Comparison of ENCODE assay signal across 8 mouse cellular contexts in genomic region chrX:105167217-105167616, GRCm38 (mm10). TPM values are rescaled to one million over a fixed set of nuclear protein-coding genes. Genes with fewer than 3 reads are reported as not detected.
DNase-seq lines count a peak whose midpoint lies in the region; ATAC-seq and TF ChIP-seq lines count a peak whose summit lies in the region.
"Had no signal": no experiment of that assay in that cellular context is flagged by ENCODE, and none has a peak within 500 bp of the region (broad histone marks: within the 10 kb centered on the region; RNA-seq: fewer than 3 reads in every experiment).

No protein-coding gene starts in this region.

- no peaks in the 10 kb centered on the region for H3K36me3 ChIP-seq in intestine, postnatal 0 days (ENCODE audit: control insufficient read depth, insufficient read depth)
- no peaks in the 10 kb centered on the region for H3K36me3 ChIP-seq in intestine, embryonic 15.5 days

- ATAC-seq in intestine, postnatal 0 days: no peak
- no peak for ATAC-seq in intestine, embryonic 15.5 days
- ATAC-seq in CD4-positive, CD25-positive, alpha-beta regulatory T cell, adult 4 months: peak; percentile 81
- peak; percentile 81 for ATAC-seq in activated CD4-positive, CD25-positive, alpha-beta regulatory T cell, adult 4 months
- ATAC-seq in megakaryocyte progenitor cell, adult 5-6 weeks (replicated peaks; ENCODE audit: poor library complexity): peak; percentile 85

- DNase-seq in ovary, postnatal 10 days (ENCODE audit: low spot score): no peak
- DNase-seq in adrenal gland, postnatal 25 days: no peak
- DNase-seq: kidney, postnatal 10 days had no signal

- no peaks in the 10 kb centered on the region for H3K9me3 ChIP-seq in intestine, postnatal 0 days (ENCODE audit: control insufficient read depth)
- H3K9me3 ChIP-seq in intestine, embryonic 15.5 days: no peaks in the 10 kb centered on the region

- H3K4me1 ChIP-seq in intestine, postnatal 0 days (replicated peaks; ENCODE audit: control insufficient read depth, insufficient read depth, low read length): no peaks in the 10 kb centered on the region
- no peaks in the 10 kb centered on the region for H3K4me1 ChIP-seq in intestine, embryonic 15.5 days (replicated peaks)

- H3K4me3 ChIP-seq in intestine, postnatal 0 days (ENCODE audit: low read depth, low read length): no peak overlapping the region
- H3K4me3 ChIP-seq in intestine, embryonic 15.5 days (replicated peaks): no peak overlapping the region

- no peak overlapping the region for H3K4me2 ChIP-seq in intestine, postnatal 0 days (replicated peaks; ENCODE audit: low read depth)
- no peak overlapping the region for H3K4me2 ChIP-seq in intestine, embryonic 15.5 days (replicated peaks)

- H3K27ac ChIP-seq in intestine, postnatal 0 days (ENCODE audit: low read depth, low read length): no peak overlapping the region
- no peak overlapping the region for H3K27ac ChIP-seq in intestine, embryonic 15.5 days

- no peak overlapping the region for H3K9ac ChIP-seq in intestine, postnatal 0 days (ENCODE audit: low read depth, low read length)
- H3K9ac ChIP-seq in intestine, embryonic 15.5 days: no peak overlapping the region

- peak; percentile 56 for TF ChIP-seq CTCF in intestine, postnatal 0 days (IDR thresholded peaks at IDR 0.05; ENCODE audit: low read depth)

- 63% methylated on average over 2 of the region's 2 CpGs for whole genome bisulfite sequencing in intestine, postnatal 0 days
- 71% methylated on average over 2 of the region's 2 CpGs for WGBS in intestine, embryonic 15.5 days

- no peaks in the 10 kb centered on the region for H3K27me3 ChIP-seq in intestine, postnatal 0 days (replicated peaks; ENCODE audit: control insufficient read depth, insufficient read depth, low read length)
- no peaks in the 10 kb centered on the region for H3K27me3 ChIP-seq in intestine, embryonic 15.5 days (replicated peaks)

RNA-seq across cellular contexts. Expression of gene Magee1, which starts 47.0 kb away (rescaled TPM):
- polyA plus RNA-seq in intestine, postnatal 0 days (2015; fragmentation: Nextera tagmentation; extraction: Ambion mirVana): 6.2 and 6.7 TPM in 2 replicates
- 15.6 and 16.1 TPM in 2 replicates for polyA plus RNA-seq in intestine, embryonic 15.5 days (2015; fragmentation: Nextera tagmentation; extraction: Ambion mirVana)
- 1 to 10 TPM; 2.6 to 3.4 TPM for polyA plus RNA-seq in CD4-positive, CD25-positive, alpha-beta regulatory T cell, adult 4 months (2017; shearing (Covaris generic))
- 1 to 10 TPM; 1.9 to 3.1 TPM for polyA plus RNA-seq in activated CD4-positive, CD25-positive, alpha-beta regulatory T cell, adult 4 months (2017; shearing (Covaris generic))
- total RNA-seq in megakaryocyte progenitor cell, adult 5-6 weeks (2015): 0.54 and 0.89 TPM in 2 replicates
- total RNA-seq in megakaryocyte progenitor cell, adult 5-6 weeks (2017): 0.37 and 0.84 TPM in 2 replicates
- 13.6 and 13.9 TPM in 2 replicates for total RNA-seq in adrenal gland, postnatal 25 days (2021)

Comparison
In these comparisons a context has a peak if more than half of its experiments do, and no peak if none do; other contexts are left out.
1. ATAC-seq: peak in CD4-positive, CD25-positive, alpha-beta regulatory T cell, adult 4 months (single experiment), activated CD4-positive, CD25-positive, alpha-beta regulatory T cell, adult 4 months (single experiment) and megakaryocyte progenitor cell, adult 5-6 weeks (single experiment); none in intestine, postnatal 0 days (single experiment) and intestine, embryonic 15.5 days (single experiment).